Comparison of ENCODE assay signal across 12 mouse cellular contexts in the genomic region with DNA sequence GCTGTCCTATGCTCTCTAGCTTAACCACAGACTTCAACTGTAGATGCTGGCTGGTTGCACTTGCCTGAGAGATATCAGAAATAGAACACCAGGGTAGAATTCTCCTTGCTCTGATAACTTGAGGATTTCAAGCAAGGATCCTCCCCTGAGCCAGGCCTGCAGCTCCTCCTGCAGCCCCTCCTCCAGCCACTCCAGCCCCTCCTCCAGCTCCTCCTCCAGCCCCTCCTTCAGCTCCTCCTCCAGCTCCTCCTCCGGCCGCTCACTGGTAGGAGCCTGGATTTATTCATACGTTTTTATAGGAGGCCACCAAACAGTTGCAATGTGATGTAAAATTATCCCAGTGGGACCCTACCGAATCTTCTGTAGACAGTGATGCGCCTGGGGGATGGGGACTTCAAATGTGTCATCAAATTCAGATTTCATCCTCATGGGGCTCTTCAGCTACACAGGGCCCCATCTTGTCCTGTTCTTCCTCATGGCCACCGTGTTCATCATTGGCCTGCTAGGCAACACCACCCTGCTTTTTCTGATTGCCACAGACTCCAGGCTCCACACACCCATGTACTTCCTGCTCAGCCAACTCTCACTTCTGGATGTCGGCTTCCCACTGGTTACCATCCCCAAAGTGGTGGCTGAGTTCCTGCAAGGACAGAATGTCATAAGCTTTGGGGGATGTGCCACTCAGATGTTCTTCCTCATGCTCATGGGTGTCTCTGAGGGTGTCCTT. TPM values are rescaled to one million over a fixed set of nuclear protein-coding genes. Genes with fewer than 3 reads are reported as not detected.
A peak's percentile ranks its signal among the peaks of the same experiment; 100 is the strongest.
DNase-seq lines count a peak whose midpoint lies in the region; TF ChIP-seq lines count a peak whose summit lies in the region.
"Not testable (repeated sequence)": the region's sequence is repeated elsewhere in the genome, so short reads cannot be mapped to it uniquely, and the experiment has no call there.
"Had no signal": no experiment of that assay in that cellular context is flagged by ENCODE, and none has a peak within 500 bp of the region (broad histone marks: within the 10 kb centered on the region; RNA-seq: fewer than 3 reads in every experiment).

No protein-coding gene starts in this region.

- WGBS in lung, adult 2 months = 53% methylated on average over 6 of the region's 7 CpGs

- DNase-seq in CD4-positive, CD25-positive, alpha-beta regulatory T cell, adult 2 months (ENCODE audit: low read depth, low spot score) = peak; percentile 11
- DNase-seq in adrenal gland, postnatal 14 days = peak; percentile 76
- peak; percentile 9 to 22 for DNase-seq in frontal cortex, postnatal 10 days (ENCODE audit: low spot score in 2 of 2)
- DNase-seq in heart, postnatal 36 days = peak; percentile 22 to 33
- peak; percentile 32 to 58 for DNase-seq in kidney, postnatal 25 days
- peak; percentile 31 for DNase-seq in lung, adult 2 months
- peak; percentile 71 for DNase-seq in ovary, adult 18-20 months (ENCODE audit: low spot score)
- peak; percentile 44 for DNase-seq in thymus, postnatal 14 days

- not testable (repeated sequence) for TF ChIP-seq CTCF in lung, adult 2 months (IDR thresholded peaks at IDR 0.05; ENCODE audit: insufficient read depth, low read length)

- not testable (repeated sequence) for H3K4me3 ChIP-seq in lung, adult 2 months (replicated peaks; ENCODE audit: extremely low read depth, low read depth, low read length)

- intact Hi-C loops in heart, postnatal 36 days (cut with DNase I) = loop anchor here (1.0 kb wide), 1 partner anchor 97 kb away; no protein-coding TSS in a partner anchor

- not testable (repeated sequence) for H3K4me1 ChIP-seq in lung, adult 2 months (ENCODE audit: control insufficient read depth, insufficient read depth, low read length)

- not testable (repeated sequence) for TF ChIP-seq POLR2A in lung, adult 2 months (IDR thresholded peaks at IDR 0.05; ENCODE audit: borderline replicate concordance, extremely low read depth, low read depth, low read length)

RNA-seq across cellular contexts. Expression of a gene that starts 7.3 kb away (rescaled TPM):
- not detected in 2 replicates for total RNA-seq in adrenal gland, postnatal 14 days (2021)
- total RNA-seq in heart, postnatal 36 days (2021) = not detected
- not detected in 2 replicates for polyA plus RNA-seq in lung, adult 2 months (2012; rRNA removed)
- total RNA-seq: hematopoietic stem cell, adult 5-6 weeks; layer of hippocampus, adult 18-20 months had no signal
- polyA plus RNA-seq: limb, embryonic 12.5 days; neural tube, embryonic 13.5 days had no signal

RNA-seq across cellular contexts. Expression of a gene that starts 16.6 kb away (rescaled TPM):
- total RNA-seq in adrenal gland, postnatal 14 days (2021) = not detected in 2 replicates
- not detected for total RNA-seq in heart, postnatal 36 days (2021)
- polyA plus RNA-seq in lung, adult 2 months (2012; rRNA removed) = not detected in 2 replicates
- total RNA-seq: hematopoietic stem cell, adult 5-6 weeks; layer of hippocampus, adult 18-20 months had no signal
- polyA plus RNA-seq: limb, embryonic 12.5 days; neural tube, embryonic 13.5 days had no signal

RNA-seq across cellular contexts. Expression of a gene that starts 35.2 kb away (rescaled TPM):
- total RNA-seq in adrenal gland, postnatal 14 days (2021) = 286 and 295 TPM in 2 replicates
- 10 to 100 TPM; 86.3 to 97.2 TPM for total RNA-seq in heart, postnatal 36 days (2021)
- polyA plus RNA-seq in lung, adult 2 months (2012; rRNA removed) = 139 and 170 TPM in 2 replicates

RNA-seq across cellular contexts. Expression of a gene that starts 58.5 kb away (rescaled TPM):
- not detected in 2 replicates for total RNA-seq in adrenal gland, postnatal 14 days (2021)
- not detected for total RNA-seq in heart, postnatal 36 days (2021)
- polyA plus RNA-seq in lung, adult 2 months (2012; rRNA removed) = not detected in 2 replicates
- total RNA-seq: hematopoietic stem cell, adult 5-6 weeks; layer of hippocampus, adult 18-20 months had no signal
- polyA plus RNA-seq: limb, embryonic 12.5 days; neural tube, embryonic 13.5 days had no signal

Comparison
In these comparisons a context has a peak if more than half of its experiments do, and no peak if none do; other contexts are left out.
1. DNase-seq: peak in every context shown above with its lines; median percentile 76 in adrenal gland, postnatal 14 days; 71 in ovary, adult 18-20 months; 45 in kidney, postnatal 25 days; 44 in thymus, postnatal 14 days; 31 in lung, adult 2 months; 28 in heart, postnatal 36 days; 16 in frontal cortex, postnatal 10 days; 11 in CD4-positive, CD25-positive, alpha-beta regulatory T cell, adult 2 months.